Mouse (Mus musculus) frontal cortex, postnatal 10 days (tissue): Measurements from ENCODE around the gene Steap1.

ENCODE experiments used
- DNase-seq, 2 experiments: peaks; one replicate each; pipeline ENCODE4 v3.0.0; 2022; ENCODE audit warnings: low spot score in 2 of 2, mixed read lengths in 1 of 2

Gene Steap1

DNA sequence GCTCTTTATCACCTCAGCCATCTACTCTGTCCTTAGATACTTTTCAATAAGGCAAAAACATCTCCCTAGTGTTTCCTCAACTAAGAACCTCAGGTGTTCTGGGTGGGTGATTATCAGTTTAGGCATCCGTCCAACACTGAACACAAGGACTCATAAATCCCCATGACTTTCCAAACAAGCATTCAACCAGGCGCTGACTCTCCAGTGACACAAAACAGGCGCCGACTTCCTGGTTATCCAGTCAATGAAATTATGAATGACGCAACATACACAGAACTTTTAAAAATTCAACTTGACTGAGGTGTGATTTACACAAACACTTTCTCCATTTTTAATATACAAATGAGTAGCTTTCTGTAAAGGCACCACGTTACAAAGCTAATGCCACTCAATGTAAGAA, 60.9 kb downstream of the Steap1 start:
- no peak for DNase-seq

DNA sequence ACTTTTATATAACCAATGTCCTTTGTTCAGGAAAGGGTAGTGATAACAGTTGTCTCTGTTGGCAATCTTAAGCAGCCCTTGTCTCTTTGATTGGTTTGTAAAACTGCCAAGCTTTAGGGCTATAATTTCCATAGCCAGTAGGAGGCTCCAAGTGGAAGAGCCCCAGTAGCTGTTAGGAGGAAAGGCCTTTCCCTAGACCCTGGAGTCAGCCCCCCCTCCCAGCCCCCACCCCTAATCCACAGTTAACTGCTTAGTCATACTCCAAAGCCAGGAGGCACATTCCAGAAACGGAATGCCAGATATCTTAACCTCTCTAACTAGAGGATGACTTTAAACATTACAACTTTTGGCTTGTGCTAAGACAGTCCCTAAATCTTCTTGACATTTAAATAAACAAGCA, 62.2 kb downstream of the Steap1 start:
- no peak for DNase-seq
